Mouse (Mus musculus): Measurements from ENCODE around the gene Cdkn2d. TPM values are rescaled to one million over a fixed set of nuclear protein-coding genes. Genes with fewer than 3 reads are reported as not detected.
"Not testable (repeated sequence)": the region's sequence is repeated elsewhere in the genome, so short reads cannot be mapped to it uniquely, and the experiment has no call there.

Gene Cdkn2d
- total RNA-seq, 1 experiment from 2014 or later: 74.5 TPM

DNA sequence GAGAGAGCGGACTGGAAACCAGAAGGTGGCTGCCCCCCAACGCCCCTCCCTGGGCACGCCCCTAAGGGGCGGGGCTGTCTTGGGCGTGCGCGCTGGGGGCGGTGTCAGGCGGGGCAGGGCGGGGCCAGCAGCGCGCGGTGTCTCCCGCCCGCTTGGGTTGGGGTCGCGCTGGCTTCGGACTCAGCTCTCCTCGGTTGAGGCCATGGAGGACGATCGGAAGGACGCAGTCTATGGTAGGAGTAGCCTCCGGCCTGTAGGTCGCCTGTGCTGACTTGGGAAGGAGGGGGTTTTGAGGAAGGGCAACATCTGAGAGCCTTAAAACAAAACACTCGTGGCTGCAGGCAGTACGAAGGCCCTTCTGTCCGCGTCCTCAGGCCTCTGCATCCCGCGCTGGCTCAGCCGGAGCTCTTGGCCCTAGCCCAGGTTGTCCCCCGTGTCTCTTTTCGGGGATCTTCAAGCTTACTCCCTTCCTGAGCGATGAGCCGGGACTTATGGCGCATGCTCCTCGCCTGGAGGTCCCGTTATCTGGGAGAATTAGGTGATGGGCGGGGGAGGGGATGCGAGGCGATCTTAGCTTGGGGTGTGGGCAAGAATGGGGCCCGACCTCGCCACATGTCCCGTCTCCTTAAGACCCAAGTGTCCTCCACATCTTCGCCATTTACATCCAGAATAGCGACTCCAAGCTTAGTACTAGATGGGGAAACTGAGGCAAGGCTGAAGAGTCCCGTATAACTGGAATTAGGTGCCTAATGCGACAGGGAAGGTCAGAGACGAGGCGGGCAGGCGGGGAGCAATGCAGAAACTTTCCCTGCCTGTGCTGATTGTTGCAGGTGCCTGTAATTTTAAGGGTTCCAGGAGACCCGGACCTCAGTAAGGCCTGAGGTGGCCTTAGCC lies 29.7 kb upstream of the Cdkn2d start, which contains the start of gene Slc44a2:
TSS of gene Slc44a2 (plus strand) at position 80 of the 894 bp plus-strand sequence.
- peak; percentile 72 for ATAC-seq (ENCODE audit: extremely low read depth, insufficient number of reproducible peaks, low FRiP score, poor library complexity, severe bottlenecking)

DNA sequence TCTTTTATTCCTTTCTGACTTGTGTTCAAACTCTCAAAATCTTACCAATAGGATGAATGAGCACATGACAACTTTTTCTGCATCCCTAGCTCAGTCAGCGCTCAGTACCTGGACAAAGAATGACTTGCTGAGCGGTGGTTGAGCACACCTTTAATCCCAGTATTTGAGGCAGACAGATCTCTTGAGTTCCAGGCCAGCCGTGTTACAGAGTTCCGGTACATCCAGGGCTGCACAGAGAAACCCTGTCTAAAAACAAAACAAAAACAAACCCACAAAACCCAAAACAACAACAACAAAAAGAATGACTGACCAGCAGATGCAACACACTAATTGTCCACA lies 29.0 kb upstream of the Cdkn2d start:
- ATAC-seq (ENCODE audit: extremely low read depth, insufficient number of reproducible peaks, low FRiP score, poor library complexity, severe bottlenecking): no peak

- no peak for ATAC-seq (ENCODE audit: extremely low read depth, insufficient number of reproducible peaks, low FRiP score, poor library complexity, severe bottlenecking)
Observed at GRCm38 (mm10) chr9:21319503-21319902, 28.3 kb upstream of the Cdkn2d start.

DNA sequence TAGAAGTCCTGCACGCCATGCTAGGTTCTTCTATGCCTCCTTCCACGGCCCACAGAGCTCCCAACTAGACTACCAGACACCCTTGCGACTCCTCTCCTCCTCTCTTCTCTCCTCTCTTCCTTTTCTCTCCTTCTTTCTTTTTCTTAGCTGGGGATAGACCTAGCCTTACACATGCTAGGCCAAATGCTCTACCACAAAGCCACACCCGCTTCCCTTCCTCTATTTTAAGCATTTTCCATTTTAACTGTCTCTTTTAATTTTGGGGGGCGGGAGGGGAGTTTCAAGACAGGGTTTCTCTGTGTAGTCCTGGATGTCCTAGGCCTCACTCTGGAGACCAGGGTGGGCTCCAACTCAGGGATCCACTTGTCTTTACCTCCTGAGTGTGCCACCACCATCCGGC lies 27.6 kb upstream of the Cdkn2d start:
- no peak for ATAC-seq (ENCODE audit: extremely low read depth, insufficient number of reproducible peaks, low FRiP score, poor library complexity, severe bottlenecking)

- no peak for ATAC-seq (ENCODE audit: extremely low read depth, insufficient number of reproducible peaks, low FRiP score, poor library complexity, severe bottlenecking)
Observed at GRCm38 (mm10) chr9:21316696-21317095, 25.5 kb upstream of the Cdkn2d start.

DNA sequence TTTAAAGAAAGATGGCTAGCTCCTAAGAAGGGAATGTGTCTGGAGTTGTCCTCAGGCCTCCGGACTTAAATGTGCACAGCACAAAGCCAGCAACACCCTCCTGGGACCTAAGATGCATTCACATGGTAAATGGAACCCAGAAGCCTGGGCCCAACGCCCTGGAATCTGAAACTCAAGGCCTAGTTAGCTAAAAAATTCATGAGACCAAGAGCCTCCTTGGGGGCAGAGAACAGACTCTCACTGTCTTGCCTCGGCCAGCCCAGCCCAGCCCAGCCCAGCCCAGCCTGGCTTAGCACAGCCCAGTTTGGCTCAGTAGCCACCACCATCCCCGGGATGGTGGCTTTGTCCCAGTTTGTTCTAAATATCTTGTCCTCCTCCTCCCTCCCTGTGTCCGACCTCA lies 24.2 kb upstream of the Cdkn2d start:
- no peak for ATAC-seq (ENCODE audit: extremely low read depth, insufficient number of reproducible peaks, low FRiP score, poor library complexity, severe bottlenecking)

- ATAC-seq (ENCODE audit: extremely low read depth, insufficient number of reproducible peaks, low FRiP score, poor library complexity, severe bottlenecking): no peak
Observed at GRCm38 (mm10) chr9:21314367-21315140, 23.3 kb upstream of the Cdkn2d start.

DNA sequence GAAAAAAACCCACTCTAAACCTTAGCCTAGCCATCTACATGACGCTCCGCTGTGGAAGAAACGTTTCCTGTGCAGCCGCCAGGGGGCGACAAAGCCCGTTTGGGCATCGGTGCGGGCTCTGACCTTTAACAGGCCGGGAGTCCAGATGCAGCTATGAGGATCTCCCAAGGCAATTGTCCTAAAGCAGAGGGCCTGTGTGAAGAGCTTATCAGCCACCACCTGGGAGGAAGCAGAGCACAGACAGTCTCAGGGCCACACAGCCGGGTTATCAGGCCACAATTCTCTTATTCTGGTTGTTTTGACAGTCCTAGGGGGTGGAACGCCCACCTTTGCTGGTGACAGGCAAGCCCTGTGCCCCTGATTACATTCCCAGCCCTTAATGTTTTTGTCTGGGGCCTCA lies 22.2 kb upstream of the Cdkn2d start:
- ATAC-seq (ENCODE audit: extremely low read depth, insufficient number of reproducible peaks, low FRiP score, poor library complexity, severe bottlenecking): peak; percentile 69

- ATAC-seq (ENCODE audit: extremely low read depth, insufficient number of reproducible peaks, low FRiP score, poor library complexity, severe bottlenecking): no peak
Observed at GRCm38 (mm10) chr9:21312134-21312533, 20.9 kb upstream of the Cdkn2d start, which contains the start of gene Ap1m2. Ap1m2 (minus strand) TSS chr9:21312337.

DNA sequence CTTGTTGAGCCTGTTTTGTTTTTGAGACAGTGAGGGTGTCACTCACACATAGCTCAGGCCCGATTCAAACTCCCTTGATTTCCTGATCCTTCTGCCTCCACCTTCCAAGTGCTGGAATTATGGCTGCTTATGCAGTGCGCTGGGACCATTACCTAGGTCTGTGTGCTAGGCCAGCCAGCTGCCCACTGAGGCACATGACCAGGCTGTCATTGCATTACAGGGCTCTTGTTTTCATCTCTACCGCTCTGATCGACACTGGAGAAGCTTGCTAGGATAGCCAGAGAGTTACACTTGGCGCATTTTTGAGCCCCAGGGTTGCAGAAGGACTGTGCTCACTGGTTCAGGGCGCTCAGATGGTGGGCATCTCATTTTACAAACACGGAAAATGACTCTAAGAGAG lies 20.5 kb upstream of the Cdkn2d start:
- no peak for ATAC-seq (ENCODE audit: extremely low read depth, insufficient number of reproducible peaks, low FRiP score, poor library complexity, severe bottlenecking)

DNA sequence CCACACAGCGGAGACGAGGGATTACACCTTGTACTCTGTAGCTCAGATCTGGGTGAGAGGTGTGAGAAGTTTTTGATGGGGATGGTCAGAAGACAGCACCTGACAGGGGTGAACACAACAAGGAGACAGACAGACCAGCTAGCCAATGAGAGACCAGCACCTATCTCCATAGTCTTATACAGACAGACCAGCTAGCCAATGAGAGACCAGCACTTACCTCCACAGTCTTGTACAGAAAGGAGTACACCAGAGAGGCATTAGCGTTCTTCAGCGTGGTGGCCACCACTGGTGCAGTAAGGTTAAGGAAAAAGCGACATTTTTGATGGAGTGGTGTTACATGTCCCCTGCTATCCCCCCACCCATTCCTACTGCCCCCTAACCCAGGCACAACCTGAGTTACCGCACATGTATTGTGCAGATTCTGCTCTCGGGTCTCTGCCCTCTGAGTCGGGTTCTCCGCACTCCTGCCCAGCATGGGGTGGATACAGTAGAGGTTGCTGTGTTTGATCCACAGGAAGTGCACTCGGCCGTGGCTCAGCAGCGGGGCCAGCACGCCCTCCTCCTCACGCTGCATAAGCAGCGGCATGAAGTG lies 18.0 kb upstream of the Cdkn2d start:
- ATAC-seq (ENCODE audit: extremely low read depth, insufficient number of reproducible peaks, low FRiP score, poor library complexity, severe bottlenecking): peak; percentile 92

- no peak for ATAC-seq (ENCODE audit: extremely low read depth, insufficient number of reproducible peaks, low FRiP score, poor library complexity, severe bottlenecking)
Observed at GRCm38 (mm10) chr9:21305065-21305464, 13.9 kb upstream of the Cdkn2d start.

- ATAC-seq (ENCODE audit: extremely low read depth, insufficient number of reproducible peaks, low FRiP score, poor library complexity, severe bottlenecking): no peak
Observed at GRCm38 (mm10) chr9:21299014-21299413, 7.8 kb upstream of the Cdkn2d start.

GRCm38 (mm10) chr9:21292271-21292670 lies 1.1 kb upstream of the Cdkn2d start:
- ATAC-seq (ENCODE audit: extremely low read depth, insufficient number of reproducible peaks, low FRiP score, poor library complexity, severe bottlenecking): no peak

DNA sequence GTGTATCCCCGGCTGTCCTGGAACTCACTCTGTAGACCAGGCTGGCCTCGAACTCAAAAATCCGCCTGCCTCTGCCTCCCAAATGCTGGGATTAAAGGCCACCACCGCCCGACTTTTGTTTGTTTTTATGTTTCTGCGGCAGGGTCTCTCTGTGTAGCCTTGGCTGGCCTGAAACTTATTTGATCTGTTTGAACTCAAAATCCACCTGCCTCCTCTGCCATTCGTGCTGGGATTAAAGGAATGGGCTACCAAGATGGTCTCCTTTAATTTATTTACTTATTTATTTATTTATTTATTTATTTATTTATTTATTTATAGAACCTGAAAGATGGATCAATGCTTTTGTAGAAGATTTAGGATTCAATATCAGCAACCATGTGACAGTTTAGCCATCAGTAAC lies 661 bp upstream of the Cdkn2d start:
- not testable (repeated sequence) for ATAC-seq (ENCODE audit: extremely low read depth, insufficient number of reproducible peaks, low FRiP score, poor library complexity, severe bottlenecking)

DNA sequence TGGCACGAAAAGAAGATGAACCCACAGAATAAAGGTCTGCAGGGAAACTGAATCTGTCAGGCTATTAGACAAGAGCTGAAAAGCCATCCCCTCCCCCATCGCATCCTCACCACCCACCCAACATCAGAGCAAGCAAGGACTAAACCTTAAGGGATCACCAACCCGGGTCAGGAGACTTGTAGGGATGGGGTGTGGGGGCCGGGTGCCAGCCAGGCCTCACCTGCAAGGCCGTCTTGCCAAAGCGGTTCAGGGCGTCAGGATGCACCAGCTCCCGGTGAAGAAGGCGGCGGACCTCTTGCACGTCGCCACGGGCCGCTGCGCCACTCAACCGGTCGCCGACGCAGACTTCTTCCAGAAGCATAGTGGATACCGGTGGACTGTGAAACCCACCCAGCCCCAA lies 618 bp downstream of the Cdkn2d start:
- ATAC-seq (ENCODE audit: extremely low read depth, insufficient number of reproducible peaks, low FRiP score, poor library complexity, severe bottlenecking): no peak

- ATAC-seq (ENCODE audit: extremely low read depth, insufficient number of reproducible peaks, low FRiP score, poor library complexity, severe bottlenecking): no peak
Observed at GRCm38 (mm10) chr9:21289337-21289671, 1.9 kb downstream of the Cdkn2d start.

- ATAC-seq (ENCODE audit: extremely low read depth, insufficient number of reproducible peaks, low FRiP score, poor library complexity, severe bottlenecking): no peak
Observed at GRCm38 (mm10) chr9:21288404-21289336, 2.5 kb downstream of the Cdkn2d start.

All from neutrophil, adult 5-6 weeks (primary cell).